Mouse (Mus musculus): ENCODE measurements at regions not wholly inside any gene's neighbourhood (a gene's known extent, or its start where the extent isn't known, plus 50 kb on each side); places are given as distances from the start of the nearest gene placed in this dataset.

DNA sequence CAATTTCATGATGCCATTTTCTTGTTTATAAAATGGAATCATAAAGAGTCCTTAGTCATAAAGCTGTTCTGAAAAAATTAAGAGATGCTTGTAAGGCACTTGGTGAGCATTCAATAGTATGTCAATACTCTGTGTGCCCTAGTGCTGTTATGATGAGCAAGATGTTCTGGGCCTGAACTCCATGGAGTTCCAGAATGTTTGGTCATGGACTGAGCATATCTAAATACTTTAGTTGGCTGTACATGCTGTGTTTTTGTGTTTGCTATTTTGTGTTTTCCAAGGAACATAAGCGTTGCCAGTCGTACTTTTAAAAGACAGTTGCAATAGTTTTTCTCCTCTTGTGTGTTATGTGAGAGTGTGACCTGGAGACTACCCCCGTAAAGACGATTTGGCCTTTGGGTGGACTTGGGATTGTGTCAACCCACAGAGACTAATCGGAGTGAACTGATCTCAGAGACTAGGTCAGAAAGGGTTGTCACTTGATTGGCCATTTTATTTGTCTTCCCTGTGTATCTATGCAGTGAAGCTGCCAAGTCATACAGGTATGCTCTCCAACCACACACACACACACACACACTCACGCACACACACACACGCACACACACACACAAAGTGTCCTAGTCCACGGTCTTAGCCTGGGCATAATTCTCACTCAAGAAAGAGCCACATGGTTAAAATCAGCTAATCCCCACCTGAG lies 152.6 kb upstream of the Krr1 start:
- no peak for DNase-seq (ENCODE audit: low spot score in 2 of 2)

DNA sequence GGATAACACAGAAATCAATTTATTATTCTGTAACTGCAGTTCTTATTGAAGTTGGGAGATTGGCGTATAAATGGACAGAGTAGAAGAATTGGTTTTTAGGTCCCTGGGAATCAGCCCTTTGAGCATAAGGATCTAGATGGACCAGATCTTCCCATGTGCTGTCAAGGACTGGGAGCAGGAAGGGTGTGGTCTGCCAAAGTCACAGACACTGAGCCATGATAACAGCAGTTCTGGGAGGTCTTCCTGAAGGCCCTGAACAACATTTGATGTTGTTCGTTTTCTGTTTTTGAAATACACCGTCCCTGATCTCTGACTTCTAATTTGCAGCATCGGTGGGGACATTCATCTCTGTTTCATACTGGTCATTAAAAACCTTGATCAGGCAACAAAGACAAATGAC lies 147.6 kb upstream of the Krr1 start:
- DNase-seq (ENCODE audit: low spot score in 2 of 2), result no peak

DNA sequence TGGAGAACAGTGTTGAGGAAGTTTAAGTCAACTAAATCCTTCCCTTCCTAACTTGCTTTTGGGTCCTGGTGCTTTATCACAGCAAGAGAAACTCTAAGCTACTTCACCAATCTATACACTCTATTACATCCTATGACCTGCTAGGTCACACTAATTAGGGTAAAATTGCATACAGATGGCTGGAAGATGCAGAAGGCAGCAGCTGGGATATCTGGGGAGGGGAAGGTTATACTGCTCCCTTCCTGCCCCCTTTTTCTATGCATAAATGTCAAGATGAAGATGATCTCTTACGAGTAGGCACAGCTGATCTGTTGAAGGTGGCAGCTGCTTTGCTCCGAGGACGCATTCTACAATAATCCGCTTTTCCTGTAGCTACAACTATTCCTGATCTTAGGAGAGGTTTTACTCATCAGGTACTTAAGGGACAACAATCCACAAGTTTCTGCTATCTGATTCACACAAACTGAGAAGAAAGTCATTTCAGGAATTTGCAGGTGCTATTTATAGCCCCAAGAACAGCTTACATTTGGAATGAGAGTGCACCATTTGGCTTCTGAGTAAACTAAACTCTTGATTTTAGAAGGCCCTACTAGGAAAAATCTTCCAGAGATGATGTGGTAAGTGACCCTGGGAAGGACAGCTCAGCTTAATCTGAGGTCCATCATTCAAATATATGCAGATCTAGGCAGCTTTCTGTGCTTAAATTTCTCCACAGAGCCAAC lies 146.3 kb upstream of the Krr1 start:
- no peak for DNase-seq (ENCODE audit: low spot score in 2 of 2)

DNA sequence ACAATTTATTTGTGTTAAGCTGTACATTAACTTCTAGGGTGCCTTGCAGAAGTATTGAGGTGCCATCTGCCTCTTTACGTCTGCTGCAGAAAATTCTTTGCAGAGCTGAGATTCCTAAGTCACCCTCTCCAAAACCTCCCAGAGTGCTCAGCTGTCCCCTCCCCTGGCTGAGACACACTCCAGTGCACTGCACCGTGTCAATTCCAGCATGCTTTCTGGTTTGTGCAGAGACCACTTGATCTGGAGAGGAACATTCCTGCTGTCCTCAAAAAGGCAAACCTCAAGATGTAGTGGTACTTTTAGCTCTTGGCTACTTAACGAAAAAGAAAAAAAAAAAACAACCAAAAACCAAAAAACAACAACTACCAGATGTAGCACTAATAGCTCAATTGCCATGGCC lies 145.2 kb upstream of the Krr1 start:
- DNase-seq (ENCODE audit: low spot score in 2 of 2), result no peak

DNA sequence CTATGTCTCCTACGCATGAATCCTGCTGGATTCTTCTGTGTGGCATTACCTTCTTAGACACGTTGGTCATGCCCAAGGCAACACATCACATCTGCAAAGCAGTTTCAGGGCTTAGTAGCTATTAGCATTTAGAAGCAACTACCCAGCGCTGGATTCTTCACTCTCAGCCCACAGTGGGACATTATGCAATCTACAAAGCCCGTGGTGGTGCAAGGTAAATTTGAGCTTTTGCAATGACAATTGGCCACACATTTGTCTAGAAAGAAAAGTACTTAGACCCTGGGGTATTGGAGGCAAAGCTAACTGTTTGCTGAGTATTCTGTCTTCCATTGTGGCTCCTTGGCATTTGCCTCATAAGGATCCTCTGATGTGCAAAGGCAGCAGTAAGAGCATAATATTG lies 144.5 kb upstream of the Krr1 start:
- DNase-seq (ENCODE audit: low spot score in 2 of 2), result no peak

DNA sequence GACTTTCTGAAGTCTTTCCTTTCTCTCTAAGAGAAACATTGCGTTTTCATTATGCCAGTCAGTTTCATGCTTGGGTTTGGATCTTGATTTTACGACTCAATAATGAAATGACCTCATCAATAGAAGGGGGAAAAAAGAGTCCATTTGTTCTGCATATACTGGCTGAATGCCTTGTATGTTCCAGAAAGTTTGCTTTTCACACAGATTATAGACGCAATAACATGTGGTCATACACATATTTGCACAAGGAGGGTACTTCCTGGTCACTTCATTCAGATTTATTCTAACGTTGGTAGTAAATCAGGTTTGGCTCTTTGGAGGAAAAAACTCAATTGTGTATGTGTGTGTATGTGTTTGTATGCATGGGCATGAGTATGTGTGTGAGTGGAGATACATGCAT lies 143.9 kb upstream of the Krr1 start:
- no peak for DNase-seq (ENCODE audit: low spot score in 2 of 2)

DNA sequence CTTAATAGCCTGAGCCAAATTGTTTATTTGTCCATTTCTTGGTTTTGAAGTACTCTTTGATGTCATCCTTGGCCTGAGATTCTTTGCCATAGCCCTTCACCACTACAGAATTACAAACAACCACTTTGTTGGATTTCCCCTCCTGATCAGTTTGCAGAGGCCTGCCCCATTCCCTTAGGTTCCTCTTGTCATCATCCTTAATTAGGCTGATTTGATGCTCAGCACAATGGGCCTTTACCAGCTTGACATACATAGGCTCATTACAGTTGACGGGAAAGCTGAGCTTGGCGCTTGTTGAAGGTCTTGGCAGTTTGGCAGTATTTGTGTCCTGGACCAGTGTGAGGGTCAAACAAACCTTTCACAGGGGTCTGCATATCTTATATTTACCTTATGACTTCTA lies 143.2 kb upstream of the Krr1 start:
- DNase-seq (ENCODE audit: low spot score in 2 of 2), result no peak

DNA sequence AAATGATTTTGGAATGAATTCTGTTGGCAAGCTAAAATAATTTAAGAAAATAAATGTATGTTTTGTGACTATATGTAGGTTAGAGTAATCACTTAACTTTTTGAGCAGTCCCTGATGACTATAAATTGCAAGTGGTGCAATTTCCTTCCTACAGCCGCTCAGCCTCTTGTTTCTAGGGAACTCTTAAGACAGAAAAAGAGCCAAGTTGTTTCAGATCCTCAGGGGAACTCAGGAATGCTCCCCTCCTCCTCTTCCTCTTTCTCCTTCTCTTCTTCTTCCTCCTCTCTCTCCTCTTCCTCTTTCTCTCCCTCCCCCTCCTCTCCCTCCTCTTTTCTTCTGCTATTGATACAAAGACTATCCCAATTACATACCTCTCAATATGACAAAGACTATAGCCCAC lies 141.4 kb upstream of the Krr1 start:
- DNase-seq (ENCODE audit: low spot score in 2 of 2), result no peak

DNA sequence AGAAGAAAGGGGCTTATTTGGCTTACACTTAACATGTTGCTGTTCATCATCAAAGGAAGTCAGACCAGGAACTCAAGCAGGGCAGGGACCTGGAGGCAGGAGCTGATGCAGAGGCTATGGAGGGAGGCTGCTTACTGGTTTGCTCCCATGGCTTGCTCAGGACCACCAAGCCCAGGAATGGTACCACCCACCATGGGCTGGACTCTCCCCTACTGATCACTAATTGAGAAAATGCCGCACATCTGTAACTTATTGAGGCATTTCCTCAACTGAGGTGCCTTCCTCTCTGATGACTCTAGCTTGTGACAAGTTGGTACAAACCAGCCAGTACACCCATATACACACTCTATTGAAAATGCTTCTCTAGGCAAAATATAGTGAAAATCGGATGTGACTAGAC lies 138.9 kb upstream of the Krr1 start:
- DNase-seq (ENCODE audit: low spot score in 2 of 2), result no peak

DNA sequence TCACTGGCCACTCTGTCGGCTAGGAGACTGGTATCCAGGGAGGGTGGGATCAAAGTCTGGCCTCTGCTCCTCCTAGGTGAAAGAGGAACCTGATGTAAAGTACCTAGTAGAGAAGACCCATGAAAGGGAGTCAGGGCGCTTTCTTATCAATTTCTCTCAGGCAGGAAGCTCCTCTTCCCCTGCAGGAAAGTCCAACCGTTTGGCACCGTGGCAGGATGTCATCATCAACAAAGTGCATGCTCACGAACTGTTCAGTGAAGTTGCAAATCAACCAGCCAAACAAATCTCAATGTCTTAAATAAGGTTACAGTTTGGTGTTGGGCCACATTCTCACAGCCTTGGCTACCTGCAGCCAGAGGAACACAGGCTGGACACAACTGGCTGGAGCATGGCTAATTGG lies 138.2 kb upstream of the Krr1 start:
- no peak for DNase-seq (ENCODE audit: low spot score in 2 of 2)

DNA sequence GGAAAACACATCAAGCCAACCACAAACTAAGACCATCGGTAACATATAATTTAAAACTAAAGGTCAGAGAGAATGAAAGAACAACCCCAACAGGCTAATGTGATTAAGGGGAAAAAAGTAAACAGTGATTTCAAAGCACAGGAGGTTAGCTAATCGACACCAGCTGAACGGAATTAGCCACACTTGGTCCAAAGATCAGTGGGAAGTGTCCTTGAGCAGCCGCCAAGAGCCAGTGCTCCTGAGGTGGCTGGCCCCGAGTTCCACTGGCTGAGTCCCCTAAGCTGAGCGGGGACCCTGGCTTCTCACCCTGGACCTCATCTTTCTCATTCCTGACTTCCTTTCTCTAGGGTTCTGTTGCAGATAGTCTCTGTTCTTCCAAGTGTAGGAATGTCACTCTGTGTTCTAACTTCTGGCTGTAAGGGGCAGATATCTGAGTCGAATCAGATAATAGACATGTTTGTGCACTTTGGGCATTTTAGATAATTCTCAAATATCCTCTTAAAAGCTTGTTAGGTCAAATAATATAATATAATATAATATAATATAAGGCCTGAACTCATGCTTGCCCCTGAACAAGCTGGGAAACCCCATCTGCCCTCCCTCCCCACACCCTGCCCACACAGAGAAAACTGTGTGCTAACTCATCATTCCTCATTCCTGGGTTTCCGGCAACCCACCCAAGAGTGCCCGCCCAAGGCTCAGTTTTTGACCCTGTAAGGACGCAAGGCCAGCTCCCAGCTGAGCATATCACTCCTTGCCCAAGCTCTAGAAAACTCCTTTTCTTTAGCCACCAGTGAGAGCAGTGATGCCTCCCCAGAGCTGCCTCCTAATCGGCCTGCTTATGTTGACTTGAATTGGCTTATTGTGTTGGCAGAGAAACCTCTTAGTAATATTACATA lies 137.3 kb upstream of the Krr1 start:
- no peak for DNase-seq (ENCODE audit: low spot score in 2 of 2)

DNA sequence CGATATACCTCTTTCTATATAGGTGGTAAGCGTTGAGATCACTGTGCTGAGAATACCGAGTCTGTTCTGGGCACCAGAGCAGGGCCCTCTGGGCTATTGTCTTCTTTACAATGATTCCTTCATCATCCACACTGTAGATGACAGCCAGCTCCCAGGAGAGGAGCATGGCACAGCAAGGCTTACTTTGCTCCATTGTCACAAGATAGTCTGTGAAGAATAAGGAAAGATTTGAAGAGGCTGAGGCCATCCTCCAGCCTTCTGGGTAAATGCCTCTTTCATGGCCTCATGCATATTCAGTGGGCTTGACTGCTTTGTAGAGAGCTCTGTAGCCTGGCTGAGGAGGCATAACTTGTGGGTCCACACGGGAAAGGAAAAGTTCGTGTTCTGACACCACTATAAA lies 136.3 kb upstream of the Krr1 start:
- DNase-seq (ENCODE audit: low spot score in 2 of 2), result no peak

DNA sequence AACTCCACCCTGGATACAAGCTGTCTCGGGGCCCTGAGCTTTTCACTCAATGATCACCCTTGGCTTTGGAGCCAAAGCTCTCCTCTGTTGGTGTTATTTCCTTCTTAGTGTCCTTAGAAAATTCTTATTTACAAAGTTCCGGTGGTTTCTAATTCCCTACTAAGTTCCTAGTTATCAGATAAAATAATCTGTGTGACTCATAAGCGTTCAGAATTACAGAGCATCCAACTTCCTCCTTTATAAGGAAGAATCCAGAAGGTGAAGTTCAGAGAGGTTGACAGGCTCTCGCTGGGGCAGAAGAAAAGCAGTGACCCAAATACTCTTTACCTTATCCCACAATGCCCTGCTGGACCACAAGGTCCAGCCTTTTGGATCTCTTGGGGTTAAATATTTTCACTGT lies 135.7 kb upstream of the Krr1 start:
- DNase-seq (ENCODE audit: low spot score in 2 of 2), result no peak

DNA sequence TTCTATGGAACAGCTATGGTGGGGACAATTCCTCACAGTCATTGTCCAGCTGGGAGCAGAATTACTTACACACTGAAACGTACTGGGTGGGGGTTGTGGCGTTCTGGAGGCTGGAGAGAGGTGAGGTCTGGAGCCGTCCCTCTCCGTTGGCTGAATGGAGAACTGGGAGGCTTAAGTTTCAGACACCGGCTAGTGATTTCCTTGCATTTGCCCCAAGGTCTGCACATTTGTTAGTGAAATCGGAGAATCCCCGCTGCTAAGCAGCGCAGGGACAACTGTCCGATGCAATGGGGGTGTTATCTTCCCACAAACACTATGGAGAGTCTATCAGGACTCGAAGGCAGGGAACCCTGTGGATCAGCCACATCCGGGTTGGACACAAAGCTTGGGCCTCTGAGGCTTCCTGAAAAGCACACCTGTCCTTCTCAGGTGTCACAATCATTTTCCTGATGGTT lies 130.1 kb upstream of the Krr1 start:
- DNase-seq (ENCODE audit: low spot score in 2 of 2), result no peak

DNA sequence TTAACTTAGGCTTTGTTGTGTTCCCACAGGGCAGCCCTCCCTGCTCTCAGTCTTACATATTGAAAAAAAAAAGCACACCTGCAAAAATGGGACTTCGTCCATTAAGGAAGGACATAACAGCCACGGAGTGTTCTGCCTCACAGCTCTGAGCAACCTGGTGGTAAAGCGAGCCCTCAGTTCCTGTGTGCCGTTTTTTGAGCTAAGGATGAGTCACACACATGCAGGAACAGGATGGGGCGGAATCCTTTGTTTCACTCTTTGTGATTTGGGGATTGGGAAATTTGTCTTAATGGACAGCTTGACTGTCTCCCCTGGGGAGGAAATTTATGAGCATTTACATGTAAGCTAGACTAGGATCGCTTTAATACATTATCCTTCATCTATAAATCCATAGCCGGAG lies 129.6 kb upstream of the Krr1 start:
- no peak for DNase-seq (ENCODE audit: low spot score in 2 of 2)

DNA sequence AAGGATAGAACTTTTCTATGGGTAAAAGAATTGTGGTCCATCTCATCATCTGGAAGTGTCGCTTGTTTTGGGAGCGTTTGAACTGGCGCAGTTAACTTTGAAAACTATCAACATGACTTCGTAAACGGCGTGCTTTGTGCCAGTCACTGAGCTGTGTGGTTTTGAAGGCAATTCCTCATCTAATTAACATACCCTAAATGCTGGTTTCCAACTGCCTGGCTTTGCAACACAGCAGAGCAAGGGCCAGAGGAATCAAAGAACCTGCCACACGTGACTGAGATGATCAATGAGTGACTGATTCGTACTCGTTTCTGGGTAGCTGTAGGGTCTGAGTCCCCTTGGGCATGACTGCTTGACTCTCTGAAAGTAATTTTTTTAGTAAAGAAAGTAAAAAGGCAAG lies 129.2 kb upstream of the Krr1 start:
- DNase-seq (ENCODE audit: low spot score in 2 of 2), result no peak

DNA sequence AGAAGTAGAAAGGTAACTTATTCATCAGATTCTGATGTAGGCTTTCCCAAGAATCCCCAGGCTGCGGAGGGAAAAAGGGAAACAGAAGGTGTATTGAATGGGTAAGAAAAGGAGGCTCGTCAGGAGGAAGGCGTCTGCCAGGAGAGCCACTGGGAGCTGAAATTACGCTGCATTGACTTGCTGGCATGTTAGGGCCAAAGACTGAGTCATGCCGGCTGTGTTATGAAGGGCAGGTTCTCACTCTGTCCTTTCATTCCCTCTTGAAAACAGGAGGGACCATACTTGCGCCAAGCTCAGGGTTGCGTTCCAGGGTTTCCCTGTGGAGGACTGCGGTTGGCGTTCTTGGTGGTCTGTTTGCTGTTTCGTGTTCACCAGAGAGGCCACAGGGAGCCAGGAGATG lies 128.3 kb upstream of the Krr1 start:
- no peak for DNase-seq (ENCODE audit: low spot score in 2 of 2)

DNA sequence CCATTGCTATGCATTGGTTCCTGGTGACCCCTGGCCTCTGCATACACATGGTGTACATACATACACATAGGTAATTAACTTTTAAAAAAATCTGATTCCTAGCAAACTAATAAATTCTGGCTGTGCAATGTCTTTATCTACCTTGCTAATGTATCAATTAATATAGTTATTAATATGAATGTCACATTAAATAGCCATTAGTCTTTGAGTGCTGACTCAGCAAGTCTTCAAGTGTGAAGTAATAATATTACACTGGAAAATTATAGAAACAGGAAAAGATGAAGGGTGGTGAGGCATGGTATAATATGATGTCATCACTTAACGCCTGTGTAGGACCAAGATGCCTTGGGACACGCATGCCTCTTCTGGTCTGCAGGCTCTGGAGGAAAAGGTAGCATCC lies 126.5 kb upstream of the Krr1 start:
- no peak for DNase-seq (ENCODE audit: low spot score in 2 of 2)

DNA sequence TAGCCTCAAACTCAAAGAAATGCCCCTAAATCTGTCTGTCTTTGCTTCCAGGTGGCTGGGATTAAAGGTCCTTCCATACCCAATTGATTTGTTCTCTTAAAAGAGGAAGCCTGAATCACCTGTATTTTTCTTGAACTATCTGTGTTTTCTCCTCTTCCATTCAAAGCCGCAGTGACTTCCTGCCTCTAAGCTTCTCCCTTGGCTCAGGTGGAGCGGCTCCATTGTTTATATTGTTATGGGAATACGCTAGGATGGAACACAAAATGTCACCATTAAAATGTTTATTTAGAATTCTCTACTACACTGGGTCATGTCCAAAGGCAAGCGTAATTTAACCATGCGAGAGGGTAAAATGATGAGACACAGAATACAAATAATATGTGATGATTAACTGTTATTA lies 118.2 kb upstream of the Krr1 start:
- DNase-seq (ENCODE audit: low spot score in 2 of 2), result no peak

DNA sequence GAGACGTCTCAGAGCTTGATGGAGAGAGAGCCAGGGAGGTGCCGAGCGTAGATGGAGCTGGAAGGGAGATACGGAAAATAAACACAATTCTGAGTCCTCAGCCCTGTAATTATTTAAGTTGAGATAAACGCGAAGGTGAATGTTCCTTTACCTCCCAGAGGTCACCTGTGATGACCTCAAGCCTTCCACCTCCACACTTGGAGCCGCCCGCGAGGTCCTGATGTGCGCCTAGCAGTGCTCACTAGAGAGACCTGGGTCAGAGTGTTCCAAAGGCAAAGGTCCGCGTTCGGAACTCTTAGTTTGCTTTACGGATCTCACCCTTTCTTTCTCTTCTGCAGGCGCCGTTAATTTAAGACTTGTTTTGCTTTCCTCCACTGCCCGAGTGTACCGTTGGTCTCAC lies 117.0 kb upstream of the Krr1 start:
- DNase-seq (ENCODE audit: low spot score in 2 of 2), result no peak

DNA sequence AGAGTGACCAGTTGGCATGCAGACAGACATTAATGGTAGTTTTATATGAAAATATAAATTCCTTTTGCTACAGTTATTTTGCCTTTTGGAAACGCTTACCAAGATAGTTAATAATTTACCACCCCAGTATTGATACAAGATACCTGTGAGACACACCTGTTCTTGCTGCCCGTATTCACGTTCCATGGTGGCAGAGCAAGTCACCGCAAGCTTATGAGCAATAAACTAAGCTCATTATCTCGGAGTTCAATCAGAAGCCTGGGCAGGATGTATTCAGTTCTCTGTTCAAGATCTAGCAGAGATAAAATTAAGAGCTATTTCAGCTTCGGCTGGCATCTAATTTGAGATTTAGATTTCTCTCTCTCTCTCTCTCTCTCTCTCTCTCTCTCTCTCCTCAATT lies 114.1 kb upstream of the Krr1 start:
- no peak for DNase-seq (ENCODE audit: low spot score in 2 of 2)

DNA sequence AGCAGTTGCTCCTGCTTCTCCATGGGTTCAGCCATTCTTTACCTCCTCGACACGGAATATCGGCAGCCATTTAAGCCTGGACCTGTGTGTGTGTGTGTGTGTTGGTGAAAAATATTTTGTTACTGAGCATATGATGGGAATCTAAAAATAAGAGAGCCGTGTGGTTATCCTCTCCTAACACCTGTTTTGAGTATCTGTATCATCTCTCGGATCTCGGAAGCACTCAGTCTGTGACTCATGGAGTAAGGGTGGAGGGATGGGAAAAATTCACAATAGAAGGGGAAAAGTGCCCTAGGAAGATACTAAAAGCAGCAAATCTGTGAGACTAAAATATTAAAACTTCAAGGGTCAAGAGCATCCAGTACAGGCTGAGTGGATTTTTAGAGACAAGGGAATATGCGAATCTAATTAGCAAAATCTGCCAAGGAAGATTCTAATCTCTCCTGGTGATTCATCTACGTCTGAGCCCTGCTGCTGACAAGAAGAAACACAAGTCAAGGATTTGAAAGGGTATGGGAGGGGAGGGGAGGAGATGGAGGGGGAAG lies 107.1 kb upstream of the Krr1 start:
- DNase-seq (ENCODE audit: low spot score in 2 of 2), result no peak
